Mouse (Mus musculus): Measurements from ENCODE around the gene Hdac1. TPM values are rescaled to one million over a fixed set of nuclear protein-coding genes. Genes with fewer than 3 reads are reported as not detected.
"Not testable (repeated sequence)": the region's sequence is repeated elsewhere in the genome, so short reads cannot be mapped to it uniquely, and the experiment has no call there.

Gene Hdac1
- total RNA-seq, 2 experiments from 2014 or later: 9.6 to 9.9 TPM

GRCm38 (mm10) chr4:129558321-129558955 is 15.9 kb upstream of the Hdac1 start:
- peak; percentile 52 for DNase-seq

- DNase-seq: no peak
These were observed 14.8 kb upstream of the Hdac1 start for GRCm38 (mm10) chr4:129557256-129557808.

GRCm38 (mm10) chr4:129556532-129557223 is 14.2 kb upstream of the Hdac1 start:
- DNase-seq: peak; percentile 82

- DNase-seq: peak; percentile 10
These were observed 13.5 kb upstream of the Hdac1 start for GRCm38 (mm10) chr4:129555862-129556531.

- DNase-seq: peak; percentile 14
These were observed 12.9 kb upstream of the Hdac1 start for GRCm38 (mm10) chr4:129555421-129555861.

- DNase-seq: not testable (repeated sequence)
These were observed 12.0 kb upstream of the Hdac1 start for GRCm38 (mm10) chr4:129554512-129554911.

GRCm38 (mm10) chr4:129550295-129550694 is 7.8 kb upstream of the Hdac1 start:
- no peak for DNase-seq

- no peak for DNase-seq
These were observed 6.8 kb upstream of the Hdac1 start for GRCm38 (mm10) chr4:129549306-129549705.

GRCm38 (mm10) chr4:129547631-129548030 is 5.1 kb upstream of the Hdac1 start:
- DNase-seq: not testable (repeated sequence)

GRCm38 (mm10) chr4:129544106-129544505 is 1.6 kb upstream of the Hdac1 start:
- no peak for DNase-seq

- no peak for DNase-seq
These were observed 483 bp downstream of the Hdac1 start for GRCm38 (mm10) chr4:129541868-129542591.

- no peak for DNase-seq
These were observed 2.5 kb downstream of the Hdac1 start for GRCm38 (mm10) chr4:129540012-129540411.

GRCm38 (mm10) chr4:129528901-129529300 is 13.6 kb downstream of the Hdac1 start:
- DNase-seq: not testable (repeated sequence)

- no peak for DNase-seq
These were observed 16.6 kb downstream of the Hdac1 start for GRCm38 (mm10) chr4:129525889-129526288.

GRCm38 (mm10) chr4:129525338-129525737 is 17.2 kb downstream of the Hdac1 start:
- no peak for DNase-seq

- DNase-seq: no peak
These were observed 24.0 kb downstream of the Hdac1 start for GRCm38 (mm10) chr4:129518519-129518918.

- no peak for DNase-seq
These were observed 25.6 kb downstream of the Hdac1 start for GRCm38 (mm10) chr4:129516925-129517324.

- peak; percentile 26 for DNase-seq
These were observed 28.1 kb downstream of the Hdac1 start for GRCm38 (mm10) chr4:129514300-129514898.

GRCm38 (mm10) chr4:129513891-129514290 is 28.6 kb downstream of the Hdac1 start:
- DNase-seq: no peak

- DNase-seq: peak; percentile 76
These were observed 29.3 kb downstream of the Hdac1 start, which contains the start of gene Marcksl1 for GRCm38 (mm10) chr4:129513086-129513767. TSS of gene Marcksl1 (plus strand) at chr4:129513581.

All from gastrocnemius, postnatal 25 days (tissue).